ENCODE assay signal across 8 mouse cellular contexts in genomic region chr8:57488312-57488765, GRCm38 (mm10). TPM values are rescaled to one million over a fixed set of nuclear protein-coding genes. Genes with fewer than 3 reads are reported as not detected.
A peak's percentile ranks its signal among the peaks of the same experiment; 100 is the strongest.
DNase-seq lines count a peak whose midpoint lies in the region; ATAC-seq and TF ChIP-seq lines count a peak whose summit lies in the region.

No protein-coding gene starts in this region.

- H3K4me3 ChIP-seq in intestine, postnatal 0 days (ENCODE audit: low read depth, low read length): peak overlapping the region; percentile 100
- H3K4me3 ChIP-seq in limb, embryonic 14.5 days (replicated peaks; ENCODE audit: low read length): peak overlapping the region; percentile 90
- H3K4me3 ChIP-seq in midbrain, embryonic 15.5 days: peak overlapping the region; percentile 69

- DNase-seq in urinary bladder, adult 2 months (ENCODE audit: low spot score): peak; percentile 32
- DNase-seq in urinary bladder, postnatal 10 days (ENCODE audit: low spot score): no peak
- DNase-seq in embryo, embryonic 11 days: peak; percentile 74
- DNase-seq in limb, embryonic 14.5 days (ENCODE audit: low spot score): peak; percentile 50
- DNase-seq in spleen, postnatal 36 days (ENCODE audit: low spot score in 2 of 2): peak; percentile 75 to 83

- no peak for TF ChIP-seq CTCF in intestine, postnatal 0 days (IDR thresholded peaks at IDR 0.05; ENCODE audit: low read depth)

- no peaks in the 10 kb centered on the region for H3K27me3 ChIP-seq in intestine, postnatal 0 days (replicated peaks; ENCODE audit: control insufficient read depth, insufficient read depth, low read length)
- no peaks in the 10 kb centered on the region for H3K27me3 ChIP-seq in limb, embryonic 14.5 days (ENCODE audit: control insufficient read depth, insufficient read depth, low read length)
- H3K27me3 ChIP-seq in midbrain, embryonic 15.5 days (replicated peaks): no peaks in the 10 kb centered on the region

- H3K9me3 ChIP-seq in intestine, postnatal 0 days (ENCODE audit: control insufficient read depth): no peaks in the 10 kb centered on the region
- no peaks in the 10 kb centered on the region for H3K9me3 ChIP-seq in limb, embryonic 14.5 days (ENCODE audit: control insufficient read depth, low read length)
- H3K9me3 ChIP-seq in midbrain, embryonic 15.5 days: no peaks in the 10 kb centered on the region

- TF ChIP-seq POLR2A in limb, embryonic 14.5 days (IDR thresholded peaks at IDR 0.05; ENCODE audit: borderline replicate concordance, extremely low read depth, insufficient read depth, insufficient read length): 0 out of 2 replicates have a peak, but pooled peaks have one; percentile 21

- H3K4me2 ChIP-seq in intestine, postnatal 0 days (replicated peaks; ENCODE audit: low read depth): peak overlapping the region; percentile 89
- peak overlapping the region; percentile 93 for H3K4me2 ChIP-seq in limb, embryonic 14.5 days (replicated peaks; ENCODE audit: low read depth, low read length, severe bottlenecking)
- peak overlapping the region; percentile 84 for H3K4me2 ChIP-seq in midbrain, embryonic 15.5 days

- under 1% methylated on average over 25 of the region's 25 CpGs for WGBS in intestine, postnatal 0 days
- under 1% methylated on average over 22 of the region's 25 CpGs for WGBS in limb, embryonic 14.5 days
- WGBS in midbrain, embryonic 15.5 days: under 1% methylated on average over 25 of the region's 25 CpGs

- no peaks in the 10 kb centered on the region for H3K36me3 ChIP-seq in intestine, postnatal 0 days (ENCODE audit: control insufficient read depth, insufficient read depth)
- H3K36me3 ChIP-seq in limb, embryonic 14.5 days (ENCODE audit: control insufficient read depth, insufficient read depth, low read length): peaks cover 4% of the 10 kb centered on the region; the same call in 1 of the 2 replicates
- H3K36me3 ChIP-seq in midbrain, embryonic 15.5 days (replicated peaks): no peaks in the 10 kb centered on the region

- H3K9ac ChIP-seq in intestine, postnatal 0 days (ENCODE audit: low read depth, low read length): peak overlapping the region; percentile 77; the same call in 1 of the 2 replicates
- H3K9ac ChIP-seq in limb, embryonic 14.5 days (ENCODE audit: low read depth, low read length, severe bottlenecking): peak overlapping the region; percentile 70
- peak overlapping the region; percentile 87 for H3K9ac ChIP-seq in midbrain, embryonic 15.5 days

- H3K4me1 ChIP-seq in intestine, postnatal 0 days (replicated peaks; ENCODE audit: control insufficient read depth, insufficient read depth, low read length): 0 out of 2 replicates have a peak, but pooled peaks cover 5% of the 10 kb centered on the region
- H3K4me1 ChIP-seq in limb, embryonic 14.5 days (ENCODE audit: control insufficient read depth, insufficient read depth, low read length): peaks cover 6% of the 10 kb centered on the region
- H3K4me1 ChIP-seq in midbrain, embryonic 15.5 days: peaks cover 13% of the 10 kb centered on the region

- ATAC-seq in granulocyte monocyte progenitor cell, adult 5-6 weeks (replicated peaks; ENCODE audit: poor library complexity, severe bottlenecking): peak; percentile 53
- ATAC-seq in intestine, postnatal 0 days: peak; percentile 34
- ATAC-seq in limb, embryonic 14.5 days (ENCODE audit: low FRiP score, low read depth): peak; percentile 34; the same call in 1 of the 2 replicates
- peak; percentile 46 for ATAC-seq in midbrain, embryonic 15.5 days (replicated peaks)

- peak overlapping the region; percentile 51 for H3K27ac ChIP-seq in intestine, postnatal 0 days (ENCODE audit: low read depth, low read length)
- peak overlapping the region; percentile 86 for H3K27ac ChIP-seq in limb, embryonic 14.5 days (replicated peaks; ENCODE audit: low read depth, low read length)
- H3K27ac ChIP-seq in midbrain, embryonic 15.5 days: peak overlapping the region; percentile 94

RNA-seq across cellular contexts. Expression of gene Sap30, which starts 0.7 kb away (rescaled TPM):
- polyA plus RNA-seq in urinary bladder, adult 2 months (2012; rRNA removed): 19.3 and 22.2 TPM in 2 replicates
- 21.9 and 24.6 TPM in 2 replicates for total RNA-seq in granulocyte monocyte progenitor cell, adult 5-6 weeks (2014; fragmentation: Nextera tagmentation)
- total RNA-seq in granulocyte monocyte progenitor cell, adult 5-6 weeks (2017): 73.7 and 93.3 TPM in 2 replicates
- polyA plus RNA-seq in intestine, postnatal 0 days (2015; fragmentation: Nextera tagmentation; extraction: Ambion mirVana): 17.1 and 19.9 TPM in 2 replicates
- 27.7 and 32.6 TPM in 2 replicates for polyA plus RNA-seq in limb, embryonic 14.5 days (2012; rRNA removed)
- 35.8 and 40.1 TPM in 2 replicates for polyA plus RNA-seq in limb, embryonic 14.5 days (2014; fragmentation: Nextera tagmentation; extraction: Ambion mirVana)
- polyA plus RNA-seq in midbrain, embryonic 15.5 days (2015; fragmentation: Nextera tagmentation; extraction: Ambion mirVana): 32.6 and 33.4 TPM in 2 replicates

RNA-seq across cellular contexts. Expression of gene Hmgb2, which starts 23.4 kb away (rescaled TPM):
- polyA plus RNA-seq in urinary bladder, adult 2 months (2012; rRNA removed): 15.4 and 20.4 TPM in 2 replicates
- 351 and 354 TPM in 2 replicates for total RNA-seq in granulocyte monocyte progenitor cell, adult 5-6 weeks (2014; fragmentation: Nextera tagmentation)
- 469 and 554 TPM in 2 replicates for total RNA-seq in granulocyte monocyte progenitor cell, adult 5-6 weeks (2017)
- 197 and 201 TPM in 2 replicates for polyA plus RNA-seq in intestine, postnatal 0 days (2015; fragmentation: Nextera tagmentation; extraction: Ambion mirVana)
- 86.9 and 199 TPM in 2 replicates for polyA plus RNA-seq in limb, embryonic 14.5 days (2012; rRNA removed)
- 290 and 314 TPM in 2 replicates for polyA plus RNA-seq in limb, embryonic 14.5 days (2014; fragmentation: Nextera tagmentation; extraction: Ambion mirVana)
- 46.1 and 61.2 TPM in 2 replicates for polyA plus RNA-seq in midbrain, embryonic 15.5 days (2015; fragmentation: Nextera tagmentation; extraction: Ambion mirVana)

RNA-seq across cellular contexts. Expression of gene Scrg1, which starts 32.6 kb away (rescaled TPM):
- polyA plus RNA-seq in urinary bladder, adult 2 months (2012; rRNA removed): 0.12 and 0.15 TPM in 2 replicates
- not detected in 2 replicates for total RNA-seq in granulocyte monocyte progenitor cell, adult 5-6 weeks (2014; fragmentation: Nextera tagmentation)
- total RNA-seq in granulocyte monocyte progenitor cell, adult 5-6 weeks (2017): not detected in 2 replicates
- 0.74 and 0.98 TPM in 2 replicates for polyA plus RNA-seq in intestine, postnatal 0 days (2015; fragmentation: Nextera tagmentation; extraction: Ambion mirVana)
- 38.9 and 39.5 TPM in 2 replicates for polyA plus RNA-seq in limb, embryonic 14.5 days (2012; rRNA removed)
- 23.7 and 24.1 TPM in 2 replicates for polyA plus RNA-seq in limb, embryonic 14.5 days (2014; fragmentation: Nextera tagmentation; extraction: Ambion mirVana)
- 8.1 and 8.5 TPM in 2 replicates for polyA plus RNA-seq in midbrain, embryonic 15.5 days (2015; fragmentation: Nextera tagmentation; extraction: Ambion mirVana)
